Mouse (Mus musculus) thymus, postnatal 14 days (tissue): Measurements from ENCODE around the gene Olfr1352.
"Not testable (repeated sequence)": the region's sequence is repeated elsewhere in the genome, so short reads cannot be mapped to it uniquely, and the experiment has no call there.

ENCODE experiments used
- DNase-seq: peaks from one replicate; pipeline ENCODE4 v3.0.0; 2021

Olfr1352 gene

GRCm38 (mm10) chr10:78980750-78981149, at the start of gene Olfr1352:
Olfr1352 (plus strand) TSS chr10:78981050.
- DNase-seq, result no peak

GRCm38 (mm10) chr10:78950336-78950735, 30.5 kb upstream of the Olfr1352 start, which contains the start of gene Olfr8:
Olfr8 (plus strand) TSS chr10:78950636.
- not testable (repeated sequence) for DNase-seq

GRCm38 (mm10) chr10:78963009-78963408, 17.8 kb upstream of the Olfr1352 start, which contains the start of gene Olfr1353:
Olfr1353 (plus strand) TSS chr10:78963309.
- not testable (repeated sequence) for DNase-seq

- DNase-seq, result no peak
These were observed 31.3 kb downstream of the Olfr1352 start, which contains the start of gene Olfr1351 for GRCm38 (mm10) chr10:79012172-79012571. Olfr1351 (plus strand) TSS chr10:79012472.

GRCm38 (mm10) chr10:79028441-79028840, 47.6 kb downstream of the Olfr1352 start, which contains the start of gene Olfr57:
Olfr57 (plus strand) TSS chr10:79028741.
- DNase-seq, result no peak
